Mouse (Mus musculus): ENCODE measurements at regions not wholly inside any gene's neighbourhood (a gene's known extent, or its start where the extent isn't known, plus 50 kb on each side); places are given as distances from the start of the nearest gene placed in this dataset.

DNA sequence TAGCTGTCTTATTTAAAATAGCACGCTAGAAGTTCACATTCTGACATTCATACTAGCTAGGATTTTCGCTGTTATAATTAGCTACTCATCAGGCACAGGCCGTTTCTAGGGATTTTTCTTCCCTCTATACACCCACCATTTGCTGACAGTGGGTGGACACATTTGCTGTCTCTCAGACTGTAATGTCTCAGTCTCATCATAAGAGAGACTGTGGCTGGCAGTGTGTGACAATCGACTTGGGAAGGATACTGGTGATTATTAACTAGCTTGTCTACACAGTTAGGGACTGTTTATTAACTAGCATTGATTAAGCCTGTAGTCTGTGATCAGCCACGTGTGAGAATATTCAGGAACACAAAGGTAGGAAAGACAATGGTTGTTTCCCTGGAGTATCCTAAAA lies 208.0 kb upstream of the Btbd3 start:
- TF ChIP-seq CTCF (IDR thresholded peaks at IDR 0.05; ENCODE audit: extremely low read depth, insufficient read depth, low read length) (no peak), POLR2A (IDR thresholded peaks at IDR 0.05; ENCODE audit: extremely low read depth, insufficient read depth, low read length) (no peak)
